Mouse (Mus musculus): ENCODE measurements at regions not wholly inside any gene's neighbourhood (a gene's known extent, or its start where the extent isn't known, plus 50 kb on each side); places are given as distances from the start of the nearest gene placed in this dataset.

GRCm38 (mm10) chr6:117323301-117323700, 155.0 kb downstream of the Cxcl12 start:
- Histone ChIP-seq H3K36me3 (ENCODE audit: control insufficient read depth, insufficient read depth, low read length) (no peaks in the 10 kb centered on the region), H3K27me3 (ENCODE audit: control insufficient read depth, insufficient read depth, low read length) (no peaks in the 10 kb centered on the region), H3K9me3 (ENCODE audit: control insufficient read depth, low read length) (no peaks in the 10 kb centered on the region), H3K4me2 (replicated peaks; ENCODE audit: low read depth, low read length) (no peak overlapping the region), H3K27ac (ENCODE audit: low read depth, low read length) (no peak overlapping the region), H3K4me1 (ENCODE audit: control insufficient read depth, insufficient read depth, low read length) (no peaks in the 10 kb centered on the region), H3K9ac (ENCODE audit: low read depth, low read length) (no peak overlapping the region), H3K4me3 (ENCODE audit: low read length) (no peak overlapping the region)
- no peak for ATAC-seq (ENCODE audit: low FRiP score, low TSS enrichment)

- Histone ChIP-seq H3K36me3 (ENCODE audit: control insufficient read depth, insufficient read depth, low read length) (no peaks in the 10 kb centered on the region), H3K27me3 (ENCODE audit: control insufficient read depth, insufficient read depth, low read length) (no peaks in the 10 kb centered on the region), H3K4me1 (ENCODE audit: control insufficient read depth, insufficient read depth, low read length) (no peaks in the 10 kb centered on the region), H3K9ac (ENCODE audit: low read depth, low read length) (no peak overlapping the region), H3K9me3 (ENCODE audit: control insufficient read depth, low read length) (no peaks in the 10 kb centered on the region), H3K4me3 (ENCODE audit: low read length) (no peak overlapping the region), H3K27ac (ENCODE audit: low read depth, low read length) (no peak overlapping the region), H3K4me2 (replicated peaks; ENCODE audit: low read depth, low read length) (no peak overlapping the region)
- no peak for ATAC-seq (ENCODE audit: low FRiP score, low TSS enrichment)
- 59% methylated on average over 3 of the region's 3 CpGs for WGBS
Observed at GRCm38 (mm10) chr6:117323850-117324249, 155.5 kb downstream of the Cxcl12 start.

- Histone ChIP-seq H3K4me1 (ENCODE audit: control insufficient read depth, insufficient read depth, low read length) (no peaks in the 10 kb centered on the region), H3K4me2 (replicated peaks; ENCODE audit: low read depth, low read length) (no peak overlapping the region), H3K9me3 (ENCODE audit: control insufficient read depth, low read length) (no peaks in the 10 kb centered on the region), H3K27me3 (ENCODE audit: control insufficient read depth, insufficient read depth, low read length) (no peaks in the 10 kb centered on the region), H3K4me3 (ENCODE audit: low read length) (no peak overlapping the region), H3K9ac (ENCODE audit: low read depth, low read length) (no peak overlapping the region), H3K27ac (ENCODE audit: low read depth, low read length) (no peak overlapping the region), H3K36me3 (ENCODE audit: control insufficient read depth, insufficient read depth, low read length) (no peaks in the 10 kb centered on the region)
- 59% methylated on average over 18 of the region's 18 CpGs for WGBS
- ATAC-seq (ENCODE audit: low FRiP score, low TSS enrichment): no peak
Observed at GRCm38 (mm10) chr6:117326835-117327775, 158.8 kb downstream of the Cxcl12 start.

GRCm38 (mm10) chr6:117329164-117329939, 161.0 kb downstream of the Cxcl12 start:
- H3K27ac ChIP-seq (ENCODE audit: low read depth, low read length): no peak overlapping the region
- H3K27me3 ChIP-seq (ENCODE audit: control insufficient read depth, insufficient read depth, low read length): no peaks in the 10 kb centered on the region
- ATAC-seq (ENCODE audit: low FRiP score, low TSS enrichment): no peak
- 69% methylated on average over 8 of the region's 8 CpGs for WGBS
- no peaks in the 10 kb centered on the region for H3K9me3 ChIP-seq (ENCODE audit: control insufficient read depth, low read length)
- H3K4me3 ChIP-seq (ENCODE audit: low read length): no peak overlapping the region
- no peaks in the 10 kb centered on the region for H3K4me1 ChIP-seq (ENCODE audit: control insufficient read depth, insufficient read depth, low read length)
- no peak overlapping the region for H3K9ac ChIP-seq (ENCODE audit: low read depth, low read length)
- H3K36me3 ChIP-seq (ENCODE audit: control insufficient read depth, insufficient read depth, low read length): no peaks in the 10 kb centered on the region
- H3K4me2 ChIP-seq (replicated peaks; ENCODE audit: low read depth, low read length): no peak overlapping the region

- Histone ChIP-seq H3K4me1 (ENCODE audit: control insufficient read depth, insufficient read depth, low read length) (no peaks in the 10 kb centered on the region), H3K9ac (ENCODE audit: low read depth, low read length) (no peak overlapping the region)
Observed at GRCm38 (mm10) chr6:117330198-117330597, 161.9 kb downstream of the Cxcl12 start.

GRCm38 (mm10) chr6:117330726-117331360, 162.5 kb downstream of the Cxcl12 start:
- H3K4me3 ChIP-seq (ENCODE audit: low read length): no peak overlapping the region
- H3K4me1 ChIP-seq (ENCODE audit: control insufficient read depth, insufficient read depth, low read length): no peaks in the 10 kb centered on the region
- no peak for ATAC-seq (ENCODE audit: low FRiP score, low TSS enrichment)
- no peaks in the 10 kb centered on the region for H3K27me3 ChIP-seq (ENCODE audit: control insufficient read depth, insufficient read depth, low read length)
- WGBS: 68% methylated on average over 5 of the region's 5 CpGs
- H3K27ac ChIP-seq (ENCODE audit: low read depth, low read length): no peak overlapping the region
- H3K4me2 ChIP-seq (replicated peaks; ENCODE audit: low read depth, low read length): no peak overlapping the region
- no peaks in the 10 kb centered on the region for H3K36me3 ChIP-seq (ENCODE audit: control insufficient read depth, insufficient read depth, low read length)
- H3K9ac ChIP-seq (ENCODE audit: low read depth, low read length): no peak overlapping the region
- no peaks in the 10 kb centered on the region for H3K9me3 ChIP-seq (ENCODE audit: control insufficient read depth, low read length)

More at GRCm38 (mm10) chr6:117330198-117330597, 161.9 kb downstream of the Cxcl12 start:
- Histone ChIP-seq H3K36me3 (ENCODE audit: control insufficient read depth, insufficient read depth, low read length) (no peaks in the 10 kb centered on the region), H3K27me3 (ENCODE audit: control insufficient read depth, insufficient read depth, low read length) (no peaks in the 10 kb centered on the region), H3K4me3 (ENCODE audit: low read length) (no peak overlapping the region), H3K27ac (ENCODE audit: low read depth, low read length) (no peak overlapping the region), H3K4me2 (replicated peaks; ENCODE audit: low read depth, low read length) (no peak overlapping the region), H3K9me3 (ENCODE audit: control insufficient read depth, low read length) (no peaks in the 10 kb centered on the region)
- no peak for ATAC-seq (ENCODE audit: low FRiP score, low TSS enrichment)
- 89% methylated on average over 6 of the region's 6 CpGs for WGBS

- WGBS: 12% methylated on average over 6 of the region's 6 CpGs
- Histone ChIP-seq H3K4me2 (replicated peaks; ENCODE audit: low read depth, low read length) (no peak overlapping the region), H3K36me3 (ENCODE audit: control insufficient read depth, insufficient read depth, low read length) (no peaks in the 10 kb centered on the region), H3K9ac (ENCODE audit: low read depth, low read length) (no peak overlapping the region), H3K27me3 (ENCODE audit: control insufficient read depth, insufficient read depth, low read length) (no peaks in the 10 kb centered on the region), H3K9me3 (ENCODE audit: control insufficient read depth, low read length) (no peaks in the 10 kb centered on the region), H3K27ac (ENCODE audit: low read depth, low read length) (no peak overlapping the region), H3K4me3 (ENCODE audit: low read length) (no peak overlapping the region), H3K4me1 (ENCODE audit: control insufficient read depth, insufficient read depth, low read length) (no peaks in the 10 kb centered on the region)
- no peak for ATAC-seq (ENCODE audit: low FRiP score, low TSS enrichment)
Observed at GRCm38 (mm10) chr6:117332641-117333040, 164.3 kb downstream of the Cxcl12 start.

- Histone ChIP-seq H3K27me3 (ENCODE audit: control insufficient read depth, insufficient read depth, low read length) (no peaks in the 10 kb centered on the region), H3K4me2 (replicated peaks; ENCODE audit: low read depth, low read length) (no peak overlapping the region), H3K36me3 (ENCODE audit: control insufficient read depth, insufficient read depth, low read length) (no peaks in the 10 kb centered on the region), H3K4me3 (ENCODE audit: low read length) (no peak overlapping the region), H3K4me1 (ENCODE audit: control insufficient read depth, insufficient read depth, low read length) (no peaks in the 10 kb centered on the region), H3K9ac (ENCODE audit: low read depth, low read length) (no peak overlapping the region), H3K27ac (ENCODE audit: low read depth, low read length) (no peak overlapping the region), H3K9me3 (ENCODE audit: control insufficient read depth, low read length) (0 out of 2 replicates have a peak, but pooled peaks cover 3% of the 10 kb centered on the region)
- 95% methylated on average over 3 of the region's 3 CpGs for WGBS
- ATAC-seq (ENCODE audit: low FRiP score, low TSS enrichment): no peak
Observed at GRCm38 (mm10) chr6:117342123-117342522, 173.8 kb downstream of the Cxcl12 start.

Measured in kidney, embryonic 14.5 days (tissue).